Mouse (Mus musculus) MEL (cell line): ENCODE results near the gene Olfr221. TPM values are rescaled to one million over a fixed set of nuclear protein-coding genes. Genes with fewer than 3 reads are reported as not detected.

Experiments used
- DNase-seq: peaks from one replicate; pipeline ENCODE4 v3.0.0; 2011; ENCODE audit warnings: low read depth, low spot score
- H3K27ac ChIP-seq: 2 replicates; pipeline ENCODE4 v1.5.1; 2012; ENCODE audit warnings: low read depth, mild to moderate bottlenecking, control low read depth, low read length, moderate library complexity; ENCODE audit not compliant: control insufficient read depth
- H3K27me3 ChIP-seq, 2 experiments: fragments of 150-350 bp in 1 of 2; sonication (generic) in 1 of 2; 2 replicates each; pipeline ENCODE4 v1.6.1; 2012; ENCODE audit warnings: low read length in 2 of 2, mild to moderate bottlenecking in 2 of 2, improper control_type of control experiment in 1 of 2, moderate library complexity in 1 of 2; ENCODE audit not compliant: insufficient read depth in 2 of 2, control insufficient read depth in 1 of 2
- H3K36me3 ChIP-seq, 2 experiments: 2 replicates each; pipeline ENCODE4 v1.6.1; 2012 to 2014; ENCODE audit warnings: low read length in 2 of 2, improper control_type of control experiment in 1 of 2, inconsistent platforms in 1 of 2, mild to moderate bottlenecking in 1 of 2; ENCODE audit not compliant: insufficient read depth in 2 of 2, control insufficient read depth in 1 of 2
- H3K4me1 ChIP-seq, 2 experiments: fragments of 150-350 bp in 1 of 2; sonication (generic) in 1 of 2; 2 replicates each; pipeline ENCODE4 v1.6.1; 2012; ENCODE audit warnings: low read length in 2 of 2, improper control_type of control experiment in 1 of 2, mild to moderate bottlenecking in 1 of 2; ENCODE audit not compliant: insufficient read depth in 2 of 2, control insufficient read depth in 1 of 2
- H3K4me3 ChIP-seq, 2 experiments: fragments of 150-350 bp in 1 of 2; sonication (generic) in 1 of 2; 2 replicates each; pipeline ENCODE4 v1.5.1; 2012; ENCODE audit warnings: low read depth in 2 of 2, low read length in 2 of 2, mild to moderate bottlenecking in 2 of 2, moderate library complexity in 2 of 2, control low read depth in 1 of 2, improper control_type of control experiment in 1 of 2; ENCODE audit not compliant: control insufficient read depth in 1 of 2, insufficient read depth in 1 of 2
- H3K79me2 ChIP-seq: 2 replicates; pipeline ENCODE4 v1.6.1; 2012; ENCODE audit warnings: mild to moderate bottlenecking, low read length, moderate library complexity; ENCODE audit not compliant: control insufficient read depth, poor library complexity, insufficient read depth
- H3K9ac ChIP-seq: 2 replicates; pipeline ENCODE4 v1.6.1; 2012; ENCODE audit warnings: low read depth, mild to moderate bottlenecking, control low read depth, low read length, moderate library complexity; ENCODE audit not compliant: control insufficient read depth, poor library complexity, severe bottlenecking
- H3K9me3 ChIP-seq: fragments of 150-350 bp; sonication (generic); replicated peaks from 2 replicates; pipeline ENCODE4 v1.6.1; 2012; ENCODE audit warnings: mild to moderate bottlenecking, low read length, improper control_type of control experiment, moderate library complexity; ENCODE audit not compliant: insufficient read depth
- BHLHE40 ChIP-seq: IDR thresholded peaks from 2 replicates; pipeline ENCODE4 v1.6.1; 2012; ENCODE audit warnings: low read depth, mild to moderate bottlenecking, inconsistent platforms, low read length, improper control_type of control experiment, borderline replicate concordance
- CHD2 ChIP-seq: IDR thresholded peaks from 2 replicates; pipeline ENCODE4 v1.6.1; 2011; ENCODE audit warnings: low read length, improper control_type of control experiment
- CTCF ChIP-seq, 3 experiments: IDR thresholded peaks in 2 of 3; conservative IDR thresholded peaks in 1 of 3; 2 replicates each; pipeline ENCODE4 v1.5.1; 2011 to 2012; ENCODE audit warnings: low read length in 3 of 3, low read depth in 2 of 3, mild to moderate bottlenecking in 2 of 3, improper control_type of control experiment in 1 of 3, inconsistent platforms in 1 of 3, mixed read lengths in 1 of 3, moderate library complexity in 1 of 3; ENCODE audit not compliant: control insufficient read depth in 1 of 3, insufficient read depth in 1 of 3, poor library complexity in 1 of 3, severe bottlenecking in 1 of 3
- ELF1 ChIP-seq: IDR thresholded peaks from 2 replicates; pipeline ENCODE4 v1.6.1; 2014; ENCODE audit warnings: low read depth, mild to moderate bottlenecking, inconsistent platforms, low read length, improper control_type of control experiment, moderate library complexity
- EP300 ChIP-seq, 2 experiments: IDR thresholded peaks; 2 replicates each; pipeline ENCODE4 v1.6.1; 2011; ENCODE audit warnings: improper control_type of control experiment in 2 of 2, low read length in 2 of 2, low read depth in 1 of 2, mild to moderate bottlenecking in 1 of 2
- GABPA ChIP-seq: IDR thresholded peaks from 2 replicates; pipeline ENCODE4 v1.6.1; 2012; ENCODE audit warnings: low read depth, mild to moderate bottlenecking, inconsistent platforms, low read length, improper control_type of control experiment, moderate library complexity
- HCFC1 ChIP-seq: IDR thresholded peaks from 2 replicates; pipeline ENCODE4 v1.6.1; 2012; ENCODE audit warnings: low read depth, mild to moderate bottlenecking, inconsistent platforms, low read length, improper control_type of control experiment, moderate library complexity
- MAZ ChIP-seq: IDR thresholded peaks from 2 replicates; pipeline ENCODE4 v1.6.1; 2012; ENCODE audit warnings: low read depth, mild to moderate bottlenecking, inconsistent platforms, low read length, improper control_type of control experiment
- MEF2A ChIP-seq: IDR thresholded peaks from 2 replicates; pipeline ENCODE4 v1.6.1; 2014; ENCODE audit warnings: low read depth, mild to moderate bottlenecking, inconsistent platforms, low read length, improper control_type of control experiment; ENCODE audit not compliant: poor library complexity, insufficient replicate concordance, severe bottlenecking; ENCODE audit errors: extremely low read depth
- MYB ChIP-seq: IDR thresholded peaks from 2 replicates; pipeline ENCODE4 v1.6.1; 2011; ENCODE audit warnings: mild to moderate bottlenecking, low read depth, low read length, improper control_type of control experiment
- MYC ChIP-seq: IDR thresholded peaks from 2 replicates; pipeline ENCODE4 v1.6.1; 2011; ENCODE audit warnings: low read depth, mild to moderate bottlenecking, low read length, improper control_type of control experiment, moderate library complexity
- NRF1 ChIP-seq: IDR thresholded peaks from 2 replicates; pipeline ENCODE4 v1.6.1; 2014; ENCODE audit warnings: low read depth, mild to moderate bottlenecking, inconsistent platforms, low read length, improper control_type of control experiment, moderate library complexity; ENCODE audit not compliant: poor library complexity, insufficient read depth, severe bottlenecking
- RAD21 ChIP-seq: IDR thresholded peaks from 2 replicates; pipeline ENCODE4 v1.6.1; 2011; ENCODE audit warnings: mild to moderate bottlenecking, low read depth, low read length, improper control_type of control experiment
- SIN3A ChIP-seq: IDR thresholded peaks from 2 replicates; pipeline ENCODE4 v1.6.1; 2012; ENCODE audit warnings: low read length, improper control_type of control experiment, inconsistent platforms
- SMC3 ChIP-seq: IDR thresholded peaks from 2 replicates; pipeline ENCODE4 v1.6.1; 2011; ENCODE audit warnings: low read depth, low read length, improper control_type of control experiment
- UBTF ChIP-seq: IDR thresholded peaks from 2 replicates; pipeline ENCODE4 v1.6.1; 2012; ENCODE audit warnings: low read depth, mild to moderate bottlenecking, inconsistent platforms, low read length, improper control_type of control experiment, moderate library complexity, borderline replicate concordance; ENCODE audit not compliant: insufficient read depth
- USF2 ChIP-seq, 2 experiments: IDR thresholded peaks; 2 replicates each; pipeline ENCODE4 v1.6.1; 2011 to 2012; ENCODE audit warnings: improper control_type of control experiment in 2 of 2, low read length in 2 of 2, borderline replicate concordance in 1 of 2, inconsistent platforms in 1 of 2, low read depth in 1 of 2, mild to moderate bottlenecking in 1 of 2; ENCODE audit not compliant: insufficient read depth in 1 of 2
- ZC3H11A ChIP-seq: IDR thresholded peaks from 2 replicates; pipeline ENCODE4 v1.6.1; 2012; ENCODE audit warnings: low read depth, mild to moderate bottlenecking, inconsistent platforms, low read length, improper control_type of control experiment
- ZKSCAN1 ChIP-seq: IDR thresholded peaks from 2 replicates; pipeline ENCODE4 v1.6.1; 2012; ENCODE audit warnings: low read depth, mild to moderate bottlenecking, inconsistent platforms, low read length, improper control_type of control experiment, moderate library complexity
- ZNF384 ChIP-seq: IDR thresholded peaks from 2 replicates; pipeline ENCODE4 v1.6.1; 2012; ENCODE audit warnings: low read depth, mild to moderate bottlenecking, inconsistent platforms, low read length, improper control_type of control experiment
- polyA plus RNA-seq, 2 experiments: library from polyadenylated mRNA; stranded (reverse) in 1 of 2; unstranded in 1 of 2; fragments of >175 nt in 1 of 2; fragments of >200 nt in 1 of 2; gene quantifications; 2 replicates each; pipeline versions ENCODE4 v1.2.1 to v1.2.4; 2012; ENCODE audit warnings: low replicate concordance in 2 of 2, low read depth in 1 of 2; ENCODE audit not compliant: insufficient read length in 2 of 2, insufficient read depth in 1 of 2, missing spikeins in 1 of 2
- total RNA-seq: library from RNA; depleted of rRNA; stranded (reverse); fragments of 300-350 nt; gene quantifications from 2 replicates; pipeline ENCODE4 v1.2.3, GENCODE M21; 2012

Olfr221 gene
- total and polyA plus RNA-seq, 3 experiments: not detected

GRCm38 (mm10) chr14:52009361-52009760 lies 32.9 kb downstream of the Olfr221 start:
- Histone ChIP-seq H3K36me3 (no peaks in the 10 kb centered on the region; a peak in 1 of 4 replicates), H3K4me1 (no peaks in the 10 kb centered on the region), H3K4me3 (no peak overlapping the region), H3K27ac (no peak overlapping the region), H3K27me3 (no peaks in the 10 kb centered on the region), H3K79me2 (no peaks in the 10 kb centered on the region)
- DNase-seq: no peak
- TF ChIP-seq BHLHE40 (no peak), MYC (no peak), MYB (no peak), CHD2 (no peak), ZKSCAN1 (no peak), GABPA (no peak), ELF1 (no peak), USF2 (IDR thresholded peaks at IDR 0.05; ENCODE audit: borderline replicate concordance in 1 of 2, insufficient read depth in 1 of 2, low read depth in 1 of 2, low read length in 2 of 2) (no peak)
- TF ChIP-seq, all 39 proteins: peak for 0
- no peaks in the 10 kb centered on the region for H3K9me3 ChIP-seq
- no peak overlapping the region for H3K9ac ChIP-seq

DNA sequence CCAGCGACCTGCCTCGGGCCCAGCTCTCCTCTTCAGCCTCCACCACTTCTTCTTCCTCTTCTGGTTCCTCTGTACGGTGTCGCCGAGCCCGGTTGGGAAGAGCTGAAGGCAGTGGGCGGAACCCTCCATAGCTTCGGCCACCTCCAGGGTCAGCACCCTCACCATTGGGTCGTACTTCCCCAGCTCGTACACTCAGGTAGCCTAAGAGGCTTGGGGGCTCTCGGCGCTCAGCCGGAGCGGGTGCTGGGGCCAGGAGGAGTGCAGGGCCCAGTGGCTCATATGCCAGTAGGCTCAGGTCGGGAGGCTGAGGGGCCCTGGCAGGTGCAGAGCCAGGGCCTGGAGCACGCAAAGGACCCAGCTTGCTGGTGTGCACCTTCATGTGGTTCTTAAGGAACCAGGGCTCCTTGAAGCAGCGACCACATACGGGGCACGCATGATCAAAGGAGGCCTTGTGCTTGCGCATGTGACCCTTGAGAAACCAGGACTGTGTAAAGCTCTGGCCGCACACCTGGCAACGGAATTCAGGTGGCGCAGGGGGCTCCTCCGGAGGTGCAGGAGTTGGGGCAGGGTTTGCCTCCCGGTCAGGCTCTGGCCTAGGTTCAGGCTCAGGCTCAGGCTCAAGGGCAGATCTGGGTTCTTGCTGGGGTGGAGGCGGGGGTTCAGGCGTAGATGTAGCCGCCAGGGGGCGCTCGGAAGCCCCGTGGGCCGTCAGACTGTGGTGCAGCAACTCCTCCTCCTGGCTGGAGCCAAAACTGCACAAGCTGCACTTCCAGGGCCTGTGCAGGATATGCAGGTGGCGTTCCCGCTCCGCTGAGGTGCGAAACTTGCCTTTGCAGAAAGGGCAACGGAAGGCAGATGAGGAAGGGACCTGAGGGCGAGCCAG lies 33.7 kb downstream of the Olfr221 start:
- H3K4me3 ChIP-seq: no peak overlapping the region
- H3K79me2 ChIP-seq: no peaks in the 10 kb centered on the region
- peak; percentile 86 for DNase-seq
- no peaks in the 10 kb centered on the region for H3K27me3 ChIP-seq
- H3K36me3 ChIP-seq: no peaks in the 10 kb centered on the region; a peak in 1 of 4 replicates
- no peak overlapping the region for H3K27ac ChIP-seq
- no peaks in the 10 kb centered on the region for H3K4me1 ChIP-seq
- TF ChIP-seq HCFC1: peak; percentile 51; the same call in 1 of the 2 replicates
- TF ChIP-seq SIN3A: peak; percentile 56; the same call in 1 of the 2 replicates
- no peak for TF ChIP-seq UBTF
- TF ChIP-seq RAD21: peak; percentile 78
- TF ChIP-seq CTCF (IDR thresholded peaks at IDR 0.05 in 2 of 3, conservative IDR thresholded peaks at IDR 0.05 in 1 of 3; ENCODE audit: control insufficient read depth in 1 of 3, insufficient read depth in 1 of 3, low read depth in 2 of 3, low read length in 3 of 3, poor library complexity in 1 of 3, severe bottlenecking in 1 of 3): peak; percentile 91 to 100 (median 100)
- TF ChIP-seq MYB: no peak
- TF ChIP-seq MEF2A: no peak
- peak; percentile 37; the same call in 1 of the 2 replicates for TF ChIP-seq MAZ
- peak; percentile 76 for TF ChIP-seq ZC3H11A
- TF ChIP-seq SMC3: peak; percentile 94
- TF ChIP-seq EP300 (IDR thresholded peaks at IDR 0.05; ENCODE audit: low read depth in 1 of 2, low read length in 2 of 2): no peak
- 0 out of 2 replicates have a peak, but pooled peaks have one; percentile 46 for TF ChIP-seq ZNF384
- TF ChIP-seq NRF1: no peak
- H3K9me3 ChIP-seq: no peaks in the 10 kb centered on the region
- no peak overlapping the region for H3K9ac ChIP-seq
